Mouse (Mus musculus) CH12.LX (cell line): ENCODE data around the gene Sh3bp5. TPM values are rescaled to one million over a fixed set of nuclear protein-coding genes. Genes with fewer than 3 reads are reported as not detected.

Source experiments
- DNase-seq: peaks from one replicate; pipeline ENCODE4 v3.0.0-alpha.2; 2013; ENCODE audit errors: extremely low read depth
- H3K27ac ChIP-seq: 2 replicates; pipeline ENCODE4 v1.5.1; 2012; ENCODE audit warnings: low read depth, mild to moderate bottlenecking, control low read depth, moderate library complexity; ENCODE audit not compliant: insufficient read depth
- H3K27me3 ChIP-seq: replicated peaks from 2 replicates; pipeline ENCODE3; 2012; ENCODE audit warnings: inconsistent platforms
- H3K36me3 ChIP-seq, 2 experiments: replicated peaks in 1 of 2; 2 replicates each; pipeline versions ENCODE3 to v1.6.1; 2012; ENCODE audit warnings: inconsistent platforms in 1 of 2, low read length in 1 of 2, mild to moderate bottlenecking in 1 of 2, mixed read lengths in 1 of 2, moderate library complexity in 1 of 2; ENCODE audit not compliant: control insufficient read depth in 1 of 2, insufficient read depth in 1 of 2
- H3K4me1 ChIP-seq, 2 experiments: 2 replicates each; pipeline ENCODE4 v1.6.1; 2012; ENCODE audit warnings: inconsistent platforms in 1 of 2, moderate library complexity in 1 of 2; ENCODE audit not compliant: insufficient read depth in 2 of 2, control insufficient read depth in 1 of 2
- H3K4me2 ChIP-seq: 2 replicates; pipeline ENCODE4 v1.6.1; 2012; ENCODE audit warnings: low read depth, mild to moderate bottlenecking, control low read depth; ENCODE audit not compliant: poor library complexity, insufficient read depth, severe bottlenecking
- H3K4me3 ChIP-seq, 3 experiments: fragments of 150-350 bp in 1 of 3; sonication (generic) in 1 of 3; replicated peaks in 1 of 3; 2 replicates each; pipeline versions ENCODE3 to v1.5.1; 2011 to 2012; ENCODE audit warnings: low read depth in 2 of 3, low read length in 2 of 3, mild to moderate bottlenecking in 2 of 3, moderate library complexity in 2 of 3, control low read depth in 1 of 3, improper control_type of control experiment in 1 of 3, inconsistent platforms in 1 of 3, mixed read lengths in 1 of 3; ENCODE audit not compliant: poor library complexity in 1 of 3
- H3K79me2 ChIP-seq: replicated peaks from 2 replicates; pipeline ENCODE4 v1.6.1; 2012; ENCODE audit warnings: mild to moderate bottlenecking, moderate library complexity; ENCODE audit not compliant: control insufficient read depth, poor library complexity, insufficient read depth, severe bottlenecking; ENCODE audit errors: extremely low read depth
- H3K9ac ChIP-seq: 2 replicates; pipeline ENCODE4 v1.6.1; 2012; ENCODE audit warnings: low read depth, mild to moderate bottlenecking, control low read depth, moderate library complexity; ENCODE audit not compliant: insufficient read depth
- H3K9me3 ChIP-seq: replicated peaks from 2 replicates; pipeline ENCODE3; 2012; ENCODE audit warnings: low read length, inconsistent platforms, mixed read lengths
- CHD1 ChIP-seq: IDR thresholded peaks from 2 replicates; pipeline ENCODE4 v1.6.1; 2012; ENCODE audit warnings: low read depth, low read length, improper control_type of control experiment, inconsistent platforms
- CHD2 ChIP-seq: IDR thresholded peaks from 2 replicates; pipeline ENCODE4 v1.6.1; 2011; ENCODE audit warnings: low read length, improper control_type of control experiment
- CTCF ChIP-seq, 2 experiments: IDR thresholded peaks in 1 of 2; conservative IDR thresholded peaks in 1 of 2; 2 replicates each; pipeline ENCODE4 v1.5.1; 2011 to 2012; ENCODE audit warnings: low read depth in 2 of 2, low read length in 2 of 2, improper control_type of control experiment in 1 of 2, inconsistent platforms in 1 of 2, mild to moderate bottlenecking in 1 of 2, moderate library complexity in 1 of 2
- EP300 ChIP-seq: IDR thresholded peaks from 2 replicates; pipeline ENCODE4 v1.6.1; 2011; ENCODE audit warnings: low read length, improper control_type of control experiment
- ETS1 ChIP-seq: conservative IDR thresholded peaks from 2 replicates; pipeline ENCODE4 v1.6.1; 2012; ENCODE audit warnings: low read depth, mild to moderate bottlenecking, inconsistent platforms, low read length, improper control_type of control experiment, moderate library complexity
- GABPA ChIP-seq: IDR thresholded peaks from 2 replicates; pipeline ENCODE4 v1.6.1; 2012; ENCODE audit warnings: low read depth, low read length, improper control_type of control experiment, inconsistent platforms; ENCODE audit not compliant: insufficient replicate concordance
- HCFC1 ChIP-seq: IDR thresholded peaks from 2 replicates; pipeline ENCODE4 v1.6.1; 2012; ENCODE audit warnings: low read depth, mild to moderate bottlenecking, inconsistent platforms, low read length, improper control_type of control experiment
- IRF4 ChIP-seq: IDR thresholded peaks from 2 replicates; pipeline ENCODE4 v1.6.1; 2014; ENCODE audit warnings: low read depth, mild to moderate bottlenecking, inconsistent platforms, low read length, improper control_type of control experiment
- JUND ChIP-seq: conservative IDR thresholded peaks from 2 replicates; pipeline ENCODE4 v1.6.1; 2011; ENCODE audit warnings: low read depth, low read length, improper control_type of control experiment
- KAT2A ChIP-seq: IDR thresholded peaks from 2 replicates; pipeline ENCODE4 v1.6.1; 2012; ENCODE audit warnings: low read length, improper control_type of control experiment, inconsistent platforms; ENCODE audit not compliant: insufficient replicate concordance
- MAFK ChIP-seq: IDR thresholded peaks from 2 replicates; pipeline ENCODE4 v1.6.1; 2011; ENCODE audit warnings: low read length, improper control_type of control experiment; ENCODE audit not compliant: insufficient replicate concordance
- MAX ChIP-seq: IDR thresholded peaks from 2 replicates; pipeline ENCODE4 v1.6.1; 2011; ENCODE audit warnings: low read length, improper control_type of control experiment
- MAZ ChIP-seq: IDR thresholded peaks from 2 replicates; pipeline ENCODE4 v1.6.1; 2012; ENCODE audit warnings: low read depth, mild to moderate bottlenecking, inconsistent platforms, low read length, improper control_type of control experiment, moderate library complexity
- MXI1 ChIP-seq: IDR thresholded peaks from 2 replicates; pipeline ENCODE4 v1.6.1; 2011; ENCODE audit warnings: mild to moderate bottlenecking, low read depth, low read length, improper control_type of control experiment
- NELFE ChIP-seq: IDR thresholded peaks from 2 replicates; pipeline ENCODE4 v1.6.1; 2011; ENCODE audit warnings: low read depth, low read length, improper control_type of control experiment
- NRF1 ChIP-seq: IDR thresholded peaks from 2 replicates; pipeline ENCODE4 v1.6.1; 2014; ENCODE audit warnings: low read depth, mild to moderate bottlenecking, inconsistent platforms, low read length, improper control_type of control experiment, moderate library complexity
- PAX5 ChIP-seq: IDR thresholded peaks from 2 replicates; pipeline ENCODE4 v1.6.1; 2012; ENCODE audit warnings: low read length, inconsistent platforms, mixed read lengths
- POLR2A ChIP-seq: IDR thresholded peaks from 2 replicates; pipeline ENCODE4 v1.6.1; 2011; ENCODE audit warnings: low read depth, mild to moderate bottlenecking, improper control_type of control experiment, low read length
- POLR2AphosphoS2 ChIP-seq: IDR thresholded peaks from 2 replicates; pipeline ENCODE4 v1.6.1; 2011; ENCODE audit warnings: low read depth, low read length, improper control_type of control experiment
- RCOR1 ChIP-seq: conservative IDR thresholded peaks from 2 replicates; pipeline ENCODE4 v1.6.1; 2012; ENCODE audit warnings: low read depth, mild to moderate bottlenecking, inconsistent platforms, low read length, improper control_type of control experiment
- SMC3 ChIP-seq: IDR thresholded peaks from 2 replicates; pipeline ENCODE4 v1.6.1; 2011; ENCODE audit warnings: low read depth, low read length, improper control_type of control experiment
- TBP ChIP-seq: conservative IDR thresholded peaks from 2 replicates; pipeline ENCODE4 v1.6.1; 2011; ENCODE audit warnings: low read depth, low read length, improper control_type of control experiment
- UBTF ChIP-seq: IDR thresholded peaks from 2 replicates; pipeline ENCODE4 v1.6.1; 2012; ENCODE audit warnings: low read depth, mild to moderate bottlenecking, inconsistent platforms, low read length, improper control_type of control experiment, moderate library complexity
- ZC3H11A ChIP-seq: IDR thresholded peaks from 2 replicates; pipeline ENCODE4 v1.6.1; 2012; ENCODE audit warnings: low read depth, mild to moderate bottlenecking, inconsistent platforms, low read length, improper control_type of control experiment
- ZKSCAN1 ChIP-seq: IDR thresholded peaks from 2 replicates; pipeline ENCODE4 v1.6.1; 2012; ENCODE audit warnings: low read depth, inconsistent platforms, low read length, improper control_type of control experiment, borderline replicate concordance
- ZNF384 ChIP-seq: IDR thresholded peaks from 2 replicates; pipeline ENCODE4 v1.6.1; 2012; ENCODE audit warnings: low read depth, low read length, improper control_type of control experiment, inconsistent platforms
- dilution Hi-C: fragments of 300-500 bp; cut with MboI; formaldehyde crosslinking; loops from 2 replicates; pipeline ENCODE4 v1.14.3; 2020; ENCODE audit warnings: low sequenced_read_pairs; ENCODE audit not compliant: extremely low pct_unique_long_range_greater_than_20kb, extremely low pct_ligation_motif_present
- in situ Hi-C: fragments of 300-500 bp; cut with MboI; formaldehyde crosslinking; loops from 3 replicates; pipeline ENCODE4 v1.14.3; 2019; ENCODE audit warnings: low sequenced_read_pairs, low pct_ligation_motif_present, low pct_unique_long_range_greater_than_20kb, mixed read lengths
- polyA plus RNA-seq: library from polyadenylated mRNA; unstranded; fragments of >175 nt; gene quantifications from 2 replicates; pipeline ENCODE4 v1.2.1, GENCODE M21; 2012; ENCODE audit warnings: low read depth; ENCODE audit not compliant: insufficient read length
- total RNA-seq, 2 experiments: library from RNA; depleted of rRNA; stranded (reverse); fragments of 300-350 nt in 1 of 2; fragments of >200 nt in 1 of 2; gene quantifications; 2 replicates each; pipeline ENCODE4 v1.2.3; 2012 to 2014

Sh3bp5 gene
- total and polyA plus RNA-seq, 3 experiments: 57.4 to 158 (median 64.6) TPM

DNA sequence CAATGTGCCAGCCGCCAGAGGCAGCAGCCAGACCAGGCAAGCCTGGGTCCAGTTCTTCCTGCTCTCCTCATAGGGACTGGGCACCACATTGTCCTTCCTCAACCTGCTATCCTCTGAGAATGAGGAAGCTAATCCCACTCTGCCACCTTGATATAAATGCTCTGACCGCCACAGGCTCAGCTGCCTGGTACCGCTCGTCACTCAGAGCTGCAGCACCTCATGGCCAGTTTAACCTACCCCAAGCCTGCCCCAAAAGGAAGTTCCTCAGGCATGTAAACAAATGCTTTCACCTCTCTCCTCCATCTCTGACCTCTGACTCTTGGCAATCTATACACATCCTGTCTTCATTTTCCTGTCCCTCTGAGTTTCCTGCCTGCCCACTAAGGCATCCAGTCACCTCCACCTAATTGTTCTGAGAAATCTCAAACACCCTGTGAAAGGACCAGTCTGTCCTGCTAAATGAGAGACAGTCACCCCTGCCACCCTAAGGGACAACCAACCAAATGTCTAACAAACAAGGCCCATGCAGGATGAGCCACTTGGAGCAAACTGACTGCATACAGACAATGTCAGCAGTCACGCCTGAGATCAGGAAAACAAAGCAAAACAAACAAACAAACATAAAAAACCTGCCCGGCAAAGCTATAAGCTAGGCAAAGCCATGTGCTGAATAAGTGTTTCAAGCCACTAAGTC is 27.8 kb downstream of the Sh3bp5 start:
- Histone ChIP-seq H3K27me3 (no peaks in the 10 kb centered on the region), H3K27ac (peak overlapping the region; percentile 39)
- TF ChIP-seq GABPA (no peak), UBTF (no peak), IRF4 (no peak), ZC3H11A (no peak), ZNF384 (no peak), PAX5 (no peak), TBP (no peak), SMC3 (no peak), RCOR1 (no peak), CHD2 (no peak), MXI1 (no peak), MAX (no peak), MAFK (no peak), CTCF (conservative IDR thresholded peaks at IDR 0.05 in 1 of 2, IDR thresholded peaks at IDR 0.05 in 1 of 2; ENCODE audit: low read depth in 2 of 2, low read length in 2 of 2) (no peak), ZKSCAN1 (no peak), POLR2A (no peak), MAZ (no peak), NELFE (no peak), CHD1 (no peak), ETS1 (no peak)
- TF ChIP-seq, all 38 proteins: peak for 0
- no peak for DNase-seq
- no peak overlapping the region for H3K9ac ChIP-seq
- H3K4me2 ChIP-seq: no peak overlapping the region
- peak overlapping the region in 2 of 3 experiments; percentile 2 to 14 for H3K4me3 ChIP-seq
- H3K79me2 ChIP-seq: peaks cover 76% of the 10 kb centered on the region
- no peaks in the 10 kb centered on the region for H3K9me3 ChIP-seq
- peaks cover 57 to 95% of the 10 kb centered on the region in 2 experiments for H3K36me3 ChIP-seq
- dilution Hi-C loops (no loop called here), in situ Hi-C loops (no loop called here)
- peaks cover 70 to 100% of the 10 kb centered on the region in 2 experiments for H3K4me1 ChIP-seq

DNA sequence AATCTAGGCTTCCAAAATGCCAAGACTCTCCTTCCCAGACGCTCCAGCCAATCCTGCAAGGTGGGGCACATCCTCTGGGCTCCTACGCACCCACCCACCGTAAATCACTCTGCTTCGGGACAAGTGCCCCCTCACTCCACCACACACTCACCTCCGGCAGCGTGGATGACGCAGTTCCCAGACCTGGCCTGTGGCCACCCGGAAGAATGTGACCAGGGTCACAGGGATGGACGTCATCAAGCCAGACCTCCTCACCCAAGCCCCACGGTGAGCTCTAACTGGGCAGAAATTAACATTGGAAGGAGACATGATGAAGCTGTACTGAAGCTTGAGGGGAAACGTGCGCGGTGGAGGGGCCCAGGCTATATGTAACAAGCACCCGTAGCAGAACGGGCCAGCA is 28.7 kb downstream of the Sh3bp5 start:
- Histone ChIP-seq H3K4me2 (no peak overlapping the region), H3K4me3 (peak overlapping the region in 1 of 3 experiments; percentile 15), H3K36me3 (peaks cover 50 to 95% of the 10 kb centered on the region in 2 experiments), H3K27ac (peak overlapping the region; percentile 39), H3K27me3 (no peaks in the 10 kb centered on the region), H3K4me1 (peaks cover 70 to 100% of the 10 kb centered on the region in 2 experiments), H3K9ac (no peak overlapping the region), H3K9me3 (no peaks in the 10 kb centered on the region), H3K79me2 (peaks cover 71% of the 10 kb centered on the region)
- in situ Hi-C loops (no loop called here), dilution Hi-C loops (no loop called here)
- no peak for DNase-seq
- TF ChIP-seq NRF1: no peak
- no peak for TF ChIP-seq CTCF (conservative IDR thresholded peaks at IDR 0.05 in 1 of 2, IDR thresholded peaks at IDR 0.05 in 1 of 2; ENCODE audit: low read depth in 2 of 2, low read length in 2 of 2)
- no peak for TF ChIP-seq MAX
- TF ChIP-seq POLR2A: no peak
- no peak for TF ChIP-seq KAT2A
- no peak for TF ChIP-seq HCFC1
- no peak for TF ChIP-seq JUND
- no peak for TF ChIP-seq SMC3
- no peak for TF ChIP-seq EP300
- no peak for TF ChIP-seq CHD2
- no peak for TF ChIP-seq RCOR1
- TF ChIP-seq NELFE: no peak
- TF ChIP-seq POLR2AphosphoS2: no peak
